Mouse (Mus musculus) cerebellum, adult 2 months (tissue): Measurements from ENCODE around the gene Fgfr2. TPM values are rescaled to one million over a fixed set of nuclear protein-coding genes. Genes with fewer than 3 reads are reported as not detected.

Experiments
- DNase-seq, 2 experiments: peaks; one replicate each; pipeline ENCODE4 v3.0.0; 2021
- H3K27ac ChIP-seq: fragments of 200-500 bp; 2 replicates; pipeline ENCODE4 v1.5.1; 2012; ENCODE audit warnings: low read length, control low read depth, inconsistent platforms; ENCODE audit not compliant: insufficient read depth
- H3K27me3 ChIP-seq: fragments of 200-500 bp; 2 replicates; pipeline ENCODE4 v1.6.1; 2012; ENCODE audit warnings: inconsistent platforms, mild to moderate bottlenecking, low read length, moderate library complexity; ENCODE audit not compliant: control insufficient read depth, insufficient read depth
- H3K4me1 ChIP-seq: fragments of 200-500 bp; 2 replicates; pipeline ENCODE4 v1.6.1; 2011; ENCODE audit warnings: low read length; ENCODE audit not compliant: control insufficient read depth, insufficient read depth
- H3K4me3 ChIP-seq: fragments of 200-500 bp; replicated peaks from 2 replicates; pipeline ENCODE3; 2011; ENCODE audit warnings: mild to moderate bottlenecking, low read depth, low read length, control low read depth; ENCODE audit not compliant: insufficient read depth
- CTCF ChIP-seq: fragments of 200-500 bp; IDR thresholded peaks from 2 replicates; pipeline ENCODE4 v1.5.1; 2011; ENCODE audit warnings: low read depth, mild to moderate bottlenecking, control low read depth, low read length, moderate library complexity, borderline replicate concordance; ENCODE audit not compliant: insufficient read depth
- POLR2A ChIP-seq: fragments of 200-500 bp; IDR thresholded peaks from 2 replicates; pipeline ENCODE4 v1.6.1; 2011; ENCODE audit warnings: low read length, control low read depth, borderline replicate concordance; ENCODE audit not compliant: insufficient read depth
- WGBS: fragments of 180-500 bp; shearing (Covaris S2); methylation state at CpG from one replicate; pipeline ENCODE4 v1.1.7; 2018; 5-methylcytosine and 5-hydroxymethylcytosine counted together
- polyA plus RNA-seq: library from polyadenylated mRNA; depleted of rRNA; stranded (reverse); fragments of >200 nt; gene quantifications from 2 replicates; pipeline ENCODE4 v1.2.3, GENCODE M21; 2012

Fgfr2 gene
- polyA plus RNA-seq, 1 experiment: 95.3 TPM

GRCm38 (mm10) chr7:131362269-131362614 is 1760.9 kb downstream of the Fgfr2 start:
- no peak for DNase-seq
- no peaks in the 10 kb centered on the region for H3K4me1 ChIP-seq
- TF ChIP-seq CTCF: no peak
- no peak for TF ChIP-seq POLR2A
- H3K27me3 ChIP-seq: no peaks in the 10 kb centered on the region
- WGBS: under 1% methylated on average over 35 of the region's 35 CpGs
- H3K4me3 ChIP-seq: peak overlapping the region; percentile 80
- H3K27ac ChIP-seq: peak overlapping the region; percentile 0; the same call in 1 of the 2 replicates

GRCm38 (mm10) chr7:131356105-131356504 is 1767.0 kb downstream of the Fgfr2 start:
- WGBS: 95% methylated on average over 13 of the region's 13 CpGs
- DNase-seq: no peak
- TF ChIP-seq CTCF (no peak), POLR2A (no peak)
- Histone ChIP-seq H3K4me3 (no peak overlapping the region), H3K27ac (no peak overlapping the region), H3K4me1 (no peaks in the 10 kb centered on the region), H3K27me3 (no peaks in the 10 kb centered on the region)

- Histone ChIP-seq H3K4me1 (peaks cover 8% of the 10 kb centered on the region), H3K4me3 (no peak overlapping the region), H3K27me3 (no peaks in the 10 kb centered on the region), H3K27ac (no peak overlapping the region; the same call in 1 of the 2 replicates)
- peak in 1 of 2 experiments; percentile 26 for DNase-seq
- TF ChIP-seq CTCF (no peak), POLR2A (no peak)
- 7% methylated on average over 7 of the region's 7 CpGs for WGBS
These were observed 1777.2 kb downstream of the Fgfr2 start for GRCm38 (mm10) chr7:131345856-131346541.

- no peak overlapping the region for H3K27ac ChIP-seq
- 71% methylated on average over 8 of the region's 8 CpGs for WGBS
These were observed 1785.6 kb downstream of the Fgfr2 start for GRCm38 (mm10) chr7:131337502-131338068.

DNA sequence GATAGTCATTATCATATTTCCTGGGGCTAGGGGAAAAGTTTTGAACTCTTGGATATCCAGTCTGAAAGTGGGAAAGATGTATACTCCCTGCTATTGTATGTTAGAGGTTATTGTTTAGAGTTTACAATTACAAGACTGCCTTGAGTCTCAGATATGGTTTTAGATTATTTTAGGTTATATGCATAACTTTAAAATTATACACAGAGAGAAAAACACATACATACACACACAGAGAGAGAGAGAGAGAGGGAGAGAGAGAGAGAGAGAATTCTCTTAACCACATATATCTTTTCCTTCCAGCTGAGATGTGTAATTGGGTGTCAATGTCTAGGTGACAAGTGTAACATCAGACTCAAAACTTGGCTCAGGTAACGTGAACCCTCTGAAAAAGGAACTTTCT is 1789.6 kb downstream of the Fgfr2 start, which contains the start of gene Fam24a:
TSS of gene Fam24a (plus strand) at position 301 of the 400 bp plus-strand sequence.
- 46% methylated on average over 1 of the region's 1 CpGs for WGBS
- no peak for DNase-seq
- Histone ChIP-seq H3K4me1 (no peaks in the 10 kb centered on the region), H3K27ac (no peak within 1 kb of the TSS), H3K4me3 (no peak within 1 kb of the TSS), H3K27me3 (no peaks in the 10 kb centered on the region)
- TF ChIP-seq POLR2A (no peak), CTCF (no peak)

More at GRCm38 (mm10) chr7:131337502-131338068, 1785.6 kb downstream of the Fgfr2 start:
- DNase-seq: no peak
- TF ChIP-seq POLR2A (no peak), CTCF (no peak)
- Histone ChIP-seq H3K4me3 (no peak overlapping the region), H3K4me1 (no peaks in the 10 kb centered on the region), H3K27me3 (no peaks in the 10 kb centered on the region)

- DNase-seq: no peak
- no peak for TF ChIP-seq CTCF
- TF ChIP-seq POLR2A: no peak
- H3K27ac ChIP-seq: no peak overlapping the region
- 74% methylated on average over 2 of the region's 2 CpGs for WGBS
- no peaks in the 10 kb centered on the region for H3K27me3 ChIP-seq
- H3K4me3 ChIP-seq: no peak overlapping the region
- no peaks in the 10 kb centered on the region for H3K4me1 ChIP-seq
These were observed 1791.5 kb downstream of the Fgfr2 start for GRCm38 (mm10) chr7:131331688-131332087.

GRCm38 (mm10) chr7:131329416-131329815 is 1793.7 kb downstream of the Fgfr2 start, which contains the start of gene Fam24b:
Fam24b (minus strand) TSS chr7:131329516.
- no peak within 1 kb of the TSS for H3K27ac ChIP-seq
- no peak within 1 kb of the TSS for H3K4me3 ChIP-seq
- H3K27me3 ChIP-seq: no peaks in the 10 kb centered on the region
- TF ChIP-seq POLR2A (no peak), CTCF (no peak)
- no peaks in the 10 kb centered on the region for H3K4me1 ChIP-seq
- WGBS: 92% methylated on average over 5 of the region's 5 CpGs
- no peak for DNase-seq

DNA sequence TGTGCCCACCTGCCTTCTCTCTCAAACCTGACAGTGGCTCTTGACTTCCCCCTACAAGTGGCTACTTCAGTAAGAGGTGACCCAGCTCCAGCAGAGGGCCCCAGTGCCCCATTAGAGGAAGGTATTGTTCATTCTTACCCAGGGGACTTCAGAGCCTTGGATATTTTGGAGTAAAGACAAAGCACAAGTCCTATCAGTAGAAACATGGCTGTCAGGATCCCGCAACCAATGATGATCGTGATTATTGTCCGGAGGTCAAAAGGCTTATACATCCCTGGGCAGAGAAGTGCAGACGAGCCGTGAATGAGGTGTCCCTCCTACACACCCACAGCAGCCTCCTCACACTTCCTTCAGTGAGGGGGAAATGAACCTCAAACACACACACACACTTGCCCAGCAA is 1796.1 kb downstream of the Fgfr2 start:
- no peak for DNase-seq
- 93% methylated on average over 5 of the region's 5 CpGs for WGBS
- H3K27ac ChIP-seq: no peak overlapping the region
- H3K27me3 ChIP-seq: no peaks in the 10 kb centered on the region
- TF ChIP-seq POLR2A (no peak), CTCF (no peak)
- H3K4me3 ChIP-seq: no peak overlapping the region
- H3K4me1 ChIP-seq: no peaks in the 10 kb centered on the region
